ENCODE assay signal across 8 mouse cellular contexts in genomic region chr5:125404536-125404902, GRCm38 (mm10). TPM values are rescaled to one million over a fixed set of nuclear protein-coding genes. Genes with fewer than 3 reads are reported as not detected.
DNase-seq lines count a peak whose midpoint lies in the region; ATAC-seq and TF ChIP-seq lines count a peak whose summit lies in the region.

No protein-coding gene starts in this region.

- peak overlapping the region; percentile 49 for H3K4me3 ChIP-seq in liver, adult 2 months (ENCODE audit: insufficient read depth, low read depth, low read length)
- H3K4me3 ChIP-seq in hindbrain, embryonic 14.5 days (replicated peaks; ENCODE audit: low read length): peak overlapping the region; percentile 52
- peak overlapping the region; percentile 53 for H3K4me3 ChIP-seq in midbrain, embryonic 16.5 days (ENCODE audit: low read depth, low read length)

- 9% methylated on average over 7 of the region's 7 CpGs for WGBS in liver, adult 2 months
- WGBS in hindbrain, embryonic 14.5 days: 1% methylated on average over 7 of the region's 7 CpGs
- under 1% methylated on average over 7 of the region's 7 CpGs for WGBS in midbrain, embryonic 16.5 days

- H3K79me2 ChIP-seq in liver, adult 2 months (ENCODE audit: control insufficient read depth, insufficient read depth, low read length): no peaks in the 10 kb centered on the region

- TF ChIP-seq POLR2A in liver, adult 2 months (IDR thresholded peaks at IDR 0.05; ENCODE audit: extremely low read depth, insufficient read depth, low read length): no peak

- no peak for DNase-seq in liver, adult 2 months (ENCODE audit: extremely low read depth, low read depth, low spot score)
- no peak for DNase-seq in liver
- peak; percentile 64 for DNase-seq in embryo, embryonic 10.5 days (ENCODE audit: low spot score)
- peak; percentile 50 for DNase-seq in hindbrain, embryonic 14.5 days (ENCODE audit: low spot score)
- no peak for DNase-seq in urinary bladder, adult 2 months (ENCODE audit: low spot score)
- DNase-seq in layer of hippocampus, postnatal 25 days (ENCODE audit: extremely low spot score in 1 of 2, low spot score in 1 of 2): no peak
- DNase-seq in gastrocnemius, postnatal 14 days: no peak

- no peaks in the 10 kb centered on the region for H3K27me3 ChIP-seq in liver, adult 2 months (ENCODE audit: control insufficient read depth, insufficient read depth, low read length)
- no peaks in the 10 kb centered on the region for H3K27me3 ChIP-seq in hindbrain, embryonic 14.5 days (ENCODE audit: control insufficient read depth, insufficient read depth, low read length)
- no peaks in the 10 kb centered on the region for H3K27me3 ChIP-seq in midbrain, embryonic 16.5 days (ENCODE audit: control insufficient read depth, insufficient read depth, low read depth, low read length)

- ATAC-seq in hindbrain, embryonic 14.5 days (ENCODE audit: low FRiP score): no peak
- no peak for ATAC-seq in midbrain, embryonic 16.5 days

- intact Hi-C loops in gastrocnemius, postnatal 14 days (cut with DNase I; ENCODE audit: low total_unique reads): no loop called here

- H3K4me1 ChIP-seq in liver, adult 2 months (ENCODE audit: control insufficient read depth, insufficient read depth, low read length): peaks cover 14% of the 10 kb centered on the region
- peaks cover 10% of the 10 kb centered on the region for H3K4me1 ChIP-seq in hindbrain, embryonic 14.5 days (replicated peaks; ENCODE audit: control insufficient read depth, insufficient read depth, low read length)
- peaks cover 15% of the 10 kb centered on the region for H3K4me1 ChIP-seq in midbrain, embryonic 16.5 days (ENCODE audit: control insufficient read depth, insufficient read depth, low read length)

- TF ChIP-seq CTCF in liver, adult 2 months (IDR thresholded peaks at IDR 0.05; ENCODE audit: low read depth, low read length): no peak

- peak overlapping the region; percentile 68 for H3K4me2 ChIP-seq in hindbrain, embryonic 14.5 days (replicated peaks)
- peak overlapping the region; percentile 75 for H3K4me2 ChIP-seq in midbrain, embryonic 16.5 days (ENCODE audit: low read length)

- H3K27ac ChIP-seq in liver, adult 2 months (replicated peaks; ENCODE audit: insufficient read depth, low read depth, low read length): peak overlapping the region; percentile 77
- peak overlapping the region; percentile 91 for H3K27ac ChIP-seq in hindbrain, embryonic 14.5 days
- peak overlapping the region; percentile 87 for H3K27ac ChIP-seq in midbrain, embryonic 16.5 days (ENCODE audit: low read length)

- no peaks in the 10 kb centered on the region for H3K36me3 ChIP-seq in liver, adult 2 months (ENCODE audit: control insufficient read depth, insufficient read depth, low read length)
- H3K36me3 ChIP-seq in hindbrain, embryonic 14.5 days (replicated peaks; ENCODE audit: control insufficient read depth, insufficient read depth): no peaks in the 10 kb centered on the region
- no peaks in the 10 kb centered on the region for H3K36me3 ChIP-seq in midbrain, embryonic 16.5 days (ENCODE audit: control insufficient read depth, insufficient read depth, low read length)

- H3K9me3 ChIP-seq in hindbrain, embryonic 14.5 days (ENCODE audit: control insufficient read depth, low read length): no peaks in the 10 kb centered on the region
- no peaks in the 10 kb centered on the region for H3K9me3 ChIP-seq in midbrain, embryonic 16.5 days (replicated peaks; ENCODE audit: control insufficient read depth, low read length, poor library complexity, severe bottlenecking)

- H3K9ac ChIP-seq in liver, adult 2 months (ENCODE audit: low read depth, low read length): peak overlapping the region; percentile 56
- H3K9ac ChIP-seq in hindbrain, embryonic 14.5 days: peak overlapping the region; percentile 65
- peak overlapping the region; percentile 71 for H3K9ac ChIP-seq in midbrain, embryonic 16.5 days (ENCODE audit: low read depth, low read length)

RNA-seq across cellular contexts. Expression of gene Ubc, which starts 14.5 kb away (rescaled TPM):
- total RNA-seq in liver, adult 2 months (2014; rRNA removed): 634 and 1,049 TPM in 2 replicates
- polyA plus RNA-seq in liver, adult 2 months (2012; rRNA removed): 990 and 1,297 TPM in 2 replicates
- 1,333 and 1,355 TPM in 2 replicates for polyA plus RNA-seq in hindbrain, embryonic 14.5 days (2014; fragmentation: Nextera tagmentation; extraction: Ambion mirVana)
- 1,506 and 1,517 TPM in 2 replicates for polyA plus RNA-seq in midbrain, embryonic 16.5 days (2015; fragmentation: Nextera tagmentation; extraction: Ambion mirVana)
- polyA plus RNA-seq in urinary bladder, adult 2 months (2012; rRNA removed): 740 and 949 TPM in 2 replicates
- total RNA-seq in layer of hippocampus, postnatal 25 days (2021): 100 to 1,000 TPM; 775 to 848 TPM
- total RNA-seq in gastrocnemius, postnatal 14 days (2021): 1,000 to 10,000 TPM in 1 of 2 experiments, 100 to 1,000 TPM in 1; 660 to 1,001 TPM

RNA-seq across cellular contexts. Expression of gene Gm10382, which starts 15.4 kb away (rescaled TPM):
- 0.13 TPM in 1 of 2 replicates, not detected in the other for total RNA-seq in liver, adult 2 months (2014; rRNA removed)
- polyA plus RNA-seq in liver, adult 2 months (2012; rRNA removed): 0.16 and 0.24 TPM in 2 replicates
- 0.63 TPM in 1 of 2 replicates, not detected in the other for polyA plus RNA-seq in hindbrain, embryonic 14.5 days (2014; fragmentation: Nextera tagmentation; extraction: Ambion mirVana)
- polyA plus RNA-seq in midbrain, embryonic 16.5 days (2015; fragmentation: Nextera tagmentation; extraction: Ambion mirVana): 0.30 and 0.51 TPM in 2 replicates
- 0.29 and 0.40 TPM in 2 replicates for polyA plus RNA-seq in urinary bladder, adult 2 months (2012; rRNA removed)
- under 1 TPM in 1 of 2 experiments, not detected in 1; 0.37 TPM for total RNA-seq in layer of hippocampus, postnatal 25 days (2021)
- not detected for total RNA-seq in gastrocnemius, postnatal 14 days (2021)

RNA-seq across cellular contexts. Expression of gene Dhx37, which starts 29.4 kb away (rescaled TPM):
- 3.8 and 5.6 TPM in 2 replicates for total RNA-seq in liver, adult 2 months (2014; rRNA removed)
- polyA plus RNA-seq in liver, adult 2 months (2012; rRNA removed): 12.0 and 14.0 TPM in 2 replicates
- 6.8 and 10.2 TPM in 2 replicates for polyA plus RNA-seq in hindbrain, embryonic 14.5 days (2014; fragmentation: Nextera tagmentation; extraction: Ambion mirVana)
- polyA plus RNA-seq in midbrain, embryonic 16.5 days (2015; fragmentation: Nextera tagmentation; extraction: Ambion mirVana): 12.4 and 12.8 TPM in 2 replicates
- 15.7 and 16.8 TPM in 2 replicates for polyA plus RNA-seq in urinary bladder, adult 2 months (2012; rRNA removed)
- total RNA-seq in layer of hippocampus, postnatal 25 days (2021): 10 to 100 TPM; 11.9 to 14.8 TPM
- total RNA-seq in gastrocnemius, postnatal 14 days (2021): 1 to 10 TPM; 3.6 to 4.0 TPM

RNA-seq across cellular contexts. Expression of gene Bri3bp, which starts 36.8 kb away (rescaled TPM):
- 7.7 and 8.8 TPM in 2 replicates for total RNA-seq in liver, adult 2 months (2014; rRNA removed)
- polyA plus RNA-seq in liver, adult 2 months (2012; rRNA removed): 18.3 and 23.0 TPM in 2 replicates
- 34.3 and 36.7 TPM in 2 replicates for polyA plus RNA-seq in hindbrain, embryonic 14.5 days (2014; fragmentation: Nextera tagmentation; extraction: Ambion mirVana)
- 38.3 and 41.6 TPM in 2 replicates for polyA plus RNA-seq in midbrain, embryonic 16.5 days (2015; fragmentation: Nextera tagmentation; extraction: Ambion mirVana)
- polyA plus RNA-seq in urinary bladder, adult 2 months (2012; rRNA removed): 3.5 and 7.5 TPM in 2 replicates
- 100 to 1,000 TPM; 101 to 109 TPM for total RNA-seq in layer of hippocampus, postnatal 25 days (2021)
- total RNA-seq in gastrocnemius, postnatal 14 days (2021): 1 to 10 TPM; 5.3 to 6.4 TPM

Comparison
In these comparisons a context has a peak if more than half of its experiments do, and no peak if none do; other contexts are left out.
1. DNase-seq: peak in embryo, embryonic 10.5 days (single experiment) and hindbrain, embryonic 14.5 days (single experiment); none in liver, adult 2 months (single experiment), liver (single experiment), urinary bladder, adult 2 months (single experiment), layer of hippocampus, postnatal 25 days (0 of 2) and gastrocnemius, postnatal 14 days (single experiment).
2. Peak in every context shown above with its lines, with median percentiles within 50 percentile points of each other: H3K27ac ChIP-seq, H3K4me3 ChIP-seq and H3K9ac ChIP-seq.